Mouse (Mus musculus) lung, postnatal 0 days (tissue): Measurements from ENCODE around the gene Stx12.

ENCODE experiments used
- CTCF ChIP-seq: IDR thresholded peaks from 2 replicates; pipeline ENCODE4 v1.5.1; 2016; ENCODE audit warnings: antibody characterized with exemption, mild to moderate bottlenecking
- EP300 ChIP-seq: IDR thresholded peaks from 2 replicates; pipeline ENCODE4 v1.6.1; 2016; ENCODE audit warnings: antibody characterized with exemption, mild to moderate bottlenecking, control low read depth

DNA sequence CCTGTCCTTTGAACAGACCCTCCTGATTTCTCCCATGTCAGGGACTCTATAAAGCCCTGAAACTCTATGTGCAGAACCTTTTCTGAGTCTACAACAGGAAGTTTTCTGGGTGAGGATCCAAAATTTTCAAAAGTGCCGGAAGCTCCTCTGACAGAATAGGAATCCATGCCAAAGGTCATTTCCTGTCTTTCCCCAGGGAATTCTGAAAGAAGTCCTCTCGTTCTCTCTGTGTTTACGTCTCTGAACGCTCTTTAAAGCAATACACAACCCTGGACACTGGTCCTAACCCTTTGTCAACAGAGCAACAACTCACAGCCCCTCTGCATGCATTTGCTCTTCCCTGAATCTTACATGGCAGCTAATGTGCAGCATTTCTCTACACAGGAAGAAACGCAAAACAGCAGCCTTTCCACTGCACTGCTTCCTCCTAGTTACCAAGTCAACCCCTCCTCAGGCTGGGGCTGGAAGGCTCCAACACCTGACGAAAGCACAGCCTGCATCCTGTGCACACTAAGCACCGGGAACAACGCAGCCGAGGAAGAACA lies 20.5 kb upstream of the Stx12 start:
- TF ChIP-seq CTCF (no peak), EP300 (peak; percentile 81)
